Mouse (Mus musculus): Measurements from ENCODE around the gene Cyp4a10. TPM values are rescaled to one million over a fixed set of nuclear protein-coding genes. Genes with fewer than 3 reads are reported as not detected.
"Not testable (repeated sequence)": the region's sequence is repeated elsewhere in the genome, so short reads cannot be mapped to it uniquely, and the experiment has no call there.

The Cyp4a10 gene
- polyA plus RNA-seq, 1 experiment from 2014 or later = not detected

DNA sequence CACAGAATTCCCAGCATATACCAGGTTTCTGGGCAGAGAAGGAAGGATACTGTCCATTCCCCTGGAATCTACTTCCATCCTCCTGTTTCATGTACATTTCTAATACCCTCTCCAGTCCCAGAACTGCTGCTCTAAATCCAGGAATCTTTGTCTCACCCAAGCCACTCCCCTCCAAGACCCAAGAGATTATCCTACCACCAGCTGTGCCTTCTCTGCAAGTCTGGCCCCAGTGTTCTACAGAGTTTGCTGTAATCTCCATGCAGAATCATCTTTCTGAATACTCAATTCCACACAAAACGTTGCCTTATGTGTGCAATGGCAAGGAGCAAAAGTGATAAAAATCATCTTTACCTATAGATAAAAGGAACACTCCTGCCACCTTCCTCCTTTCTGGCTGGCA, 27.0 kb downstream of the Cyp4a10 start:
- H3K9ac ChIP-seq (replicated peaks; ENCODE audit: low read depth, low read length) = no peak overlapping the region
- H3K27me3 ChIP-seq (ENCODE audit: control insufficient read depth, insufficient read depth, low read length) = no peaks in the 10 kb centered on the region
- ATAC-seq (ENCODE audit: insufficient number of reproducible peaks, insufficient read depth, low FRiP score, low read depth) = no peak
- no peaks in the 10 kb centered on the region for H3K4me1 ChIP-seq (ENCODE audit: control insufficient read depth, insufficient read depth, low read length)
- no peaks in the 10 kb centered on the region for H3K9me3 ChIP-seq (ENCODE audit: control insufficient read depth, low read depth, low read length)
- no peaks in the 10 kb centered on the region for H3K36me3 ChIP-seq (ENCODE audit: control insufficient read depth, insufficient read depth, low read length)
- H3K27ac ChIP-seq (ENCODE audit: low read length) = no peak overlapping the region
- WGBS = 33% methylated on average over 1 of the region's 1 CpGs
- no peak overlapping the region for H3K4me3 ChIP-seq (ENCODE audit: low read depth, low read length)
- no peak overlapping the region for H3K4me2 ChIP-seq (replicated peaks; ENCODE audit: low read depth, low read length)

- Histone ChIP-seq H3K9me3 (ENCODE audit: control insufficient read depth, low read depth, low read length) (no peaks in the 10 kb centered on the region), H3K4me2 (replicated peaks; ENCODE audit: low read depth, low read length) (no peak overlapping the region), H3K27me3 (ENCODE audit: control insufficient read depth, insufficient read depth, low read length) (no peaks in the 10 kb centered on the region), H3K36me3 (ENCODE audit: control insufficient read depth, insufficient read depth, low read length) (no peaks in the 10 kb centered on the region), H3K4me1 (ENCODE audit: control insufficient read depth, insufficient read depth, low read length) (no peaks in the 10 kb centered on the region), H3K4me3 (ENCODE audit: low read depth, low read length) (no peak overlapping the region), H3K9ac (replicated peaks; ENCODE audit: low read depth, low read length) (no peak overlapping the region), H3K27ac (ENCODE audit: low read length) (no peak overlapping the region)
- no peak for ATAC-seq (ENCODE audit: insufficient number of reproducible peaks, insufficient read depth, low FRiP score, low read depth)
- 67% methylated on average over 2 of the region's 2 CpGs for WGBS
These were observed 28.2 kb downstream of the Cyp4a10 start for GRCm38 (mm10) chr4:115546141-115546828.

GRCm38 (mm10) chr4:115552726-115553125, 34.7 kb downstream of the Cyp4a10 start:
- no peaks in the 10 kb centered on the region for H3K4me1 ChIP-seq (ENCODE audit: control insufficient read depth, insufficient read depth, low read length)
- no peak overlapping the region for H3K9ac ChIP-seq (replicated peaks; ENCODE audit: low read depth, low read length)
- no peak overlapping the region for H3K27ac ChIP-seq (ENCODE audit: low read length)
- H3K4me3 ChIP-seq (ENCODE audit: low read depth, low read length) = no peak overlapping the region
- no peaks in the 10 kb centered on the region for H3K36me3 ChIP-seq (ENCODE audit: control insufficient read depth, insufficient read depth, low read length)
- no peak for ATAC-seq (ENCODE audit: insufficient number of reproducible peaks, insufficient read depth, low FRiP score, low read depth)
- no peaks in the 10 kb centered on the region for H3K9me3 ChIP-seq (ENCODE audit: control insufficient read depth, low read depth, low read length)
- H3K27me3 ChIP-seq (ENCODE audit: control insufficient read depth, insufficient read depth, low read length) = no peaks in the 10 kb centered on the region
- 82% methylated on average over 3 of the region's 3 CpGs for WGBS
- no peak overlapping the region for H3K4me2 ChIP-seq (replicated peaks; ENCODE audit: low read depth, low read length)

GRCm38 (mm10) chr4:115555513-115555912, 37.4 kb downstream of the Cyp4a10 start:
- no peaks in the 10 kb centered on the region for H3K36me3 ChIP-seq (ENCODE audit: control insufficient read depth, insufficient read depth, low read length)
- H3K4me1 ChIP-seq (ENCODE audit: control insufficient read depth, insufficient read depth, low read length) = no peaks in the 10 kb centered on the region
- H3K27ac ChIP-seq (ENCODE audit: low read length) = no peak overlapping the region
- WGBS = 57% methylated on average over 2 of the region's 2 CpGs
- no peak overlapping the region for H3K4me2 ChIP-seq (replicated peaks; ENCODE audit: low read depth, low read length)
- H3K9me3 ChIP-seq (ENCODE audit: control insufficient read depth, low read depth, low read length) = no peaks in the 10 kb centered on the region
- H3K4me3 ChIP-seq (ENCODE audit: low read depth, low read length) = no peak overlapping the region
- no peak overlapping the region for H3K9ac ChIP-seq (replicated peaks; ENCODE audit: low read depth, low read length)
- no peaks in the 10 kb centered on the region for H3K27me3 ChIP-seq (ENCODE audit: control insufficient read depth, insufficient read depth, low read length)
- no peak for ATAC-seq (ENCODE audit: insufficient number of reproducible peaks, insufficient read depth, low FRiP score, low read depth)

- no peaks in the 10 kb centered on the region for H3K9me3 ChIP-seq (ENCODE audit: control insufficient read depth, low read depth, low read length)
- ATAC-seq (ENCODE audit: insufficient number of reproducible peaks, insufficient read depth, low FRiP score, low read depth) = no peak
- H3K4me3 ChIP-seq (ENCODE audit: low read depth, low read length) = no peak overlapping the region
- H3K27me3 ChIP-seq (ENCODE audit: control insufficient read depth, insufficient read depth, low read length) = no peaks in the 10 kb centered on the region
- H3K36me3 ChIP-seq (ENCODE audit: control insufficient read depth, insufficient read depth, low read length) = no peaks in the 10 kb centered on the region
- H3K9ac ChIP-seq (replicated peaks; ENCODE audit: low read depth, low read length) = no peak overlapping the region
- no peak overlapping the region for H3K27ac ChIP-seq (ENCODE audit: low read length)
- no peak overlapping the region for H3K4me2 ChIP-seq (replicated peaks; ENCODE audit: low read depth, low read length)
- 73% methylated on average over 4 of the region's 4 CpGs for WGBS
- H3K4me1 ChIP-seq (ENCODE audit: control insufficient read depth, insufficient read depth, low read length) = no peaks in the 10 kb centered on the region
These were observed 39.9 kb downstream of the Cyp4a10 start for GRCm38 (mm10) chr4:115557861-115558561.

DNA sequence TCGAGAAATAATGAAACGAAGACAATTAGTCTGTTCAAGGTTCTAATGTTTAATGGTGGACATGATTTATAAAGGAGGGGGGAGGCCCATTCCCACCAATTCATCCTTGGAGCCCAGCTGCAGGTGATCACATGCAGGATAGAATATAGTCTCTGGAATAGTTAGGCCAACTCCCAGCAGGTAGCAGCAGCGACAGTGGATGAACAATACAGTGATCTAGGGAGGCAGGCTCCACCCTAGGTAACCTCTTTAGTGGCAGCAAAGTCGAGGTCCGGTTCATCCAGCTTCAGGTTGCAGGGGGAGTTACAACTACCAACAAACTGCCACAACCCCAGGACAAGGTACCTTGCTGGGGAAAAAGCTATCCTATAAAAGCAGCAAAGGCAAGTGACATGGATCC, 43.2 kb downstream of the Cyp4a10 start:
- not testable (repeated sequence) for H3K4me2 ChIP-seq (replicated peaks; ENCODE audit: low read depth, low read length); H3K27ac ChIP-seq (ENCODE audit: low read length); H3K9ac ChIP-seq (replicated peaks; ENCODE audit: low read depth, low read length); H3K27me3 ChIP-seq (ENCODE audit: control insufficient read depth, insufficient read depth, low read length); H3K9me3 ChIP-seq (ENCODE audit: control insufficient read depth, low read depth, low read length); ATAC-seq (ENCODE audit: insufficient number of reproducible peaks, insufficient read depth, low FRiP score, low read depth); H3K4me3 ChIP-seq (ENCODE audit: low read depth, low read length); H3K36me3 ChIP-seq (ENCODE audit: control insufficient read depth, insufficient read depth, low read length); H3K4me1 ChIP-seq (ENCODE audit: control insufficient read depth, insufficient read depth, low read length)
- WGBS = 64% methylated on average over 5 of the region's 5 CpGs

- H3K4me3 ChIP-seq (ENCODE audit: low read depth, low read length) = no peak within 1 kb of the TSS
- H3K27ac ChIP-seq (ENCODE audit: low read length) = no peak within 1 kb of the TSS
- H3K4me1 ChIP-seq (ENCODE audit: control insufficient read depth, insufficient read depth, low read length) = no peaks in the 10 kb centered on the region
- WGBS = 91% methylated on average over 3 of the region's 3 CpGs
- no peaks in the 10 kb centered on the region for H3K27me3 ChIP-seq (ENCODE audit: control insufficient read depth, insufficient read depth, low read length)
- H3K9ac ChIP-seq (replicated peaks; ENCODE audit: low read depth, low read length) = no peak within 1 kb of the TSS
- H3K4me2 ChIP-seq (replicated peaks; ENCODE audit: low read depth, low read length) = no peak within 1 kb of the TSS
- ATAC-seq (ENCODE audit: insufficient number of reproducible peaks, insufficient read depth, low FRiP score, low read depth) = no peak
- H3K36me3 ChIP-seq (ENCODE audit: control insufficient read depth, insufficient read depth, low read length) = no peaks in the 10 kb centered on the region
- H3K9me3 ChIP-seq (ENCODE audit: control insufficient read depth, low read depth, low read length) = no peaks in the 10 kb centered on the region
These were observed 45.3 kb downstream of the Cyp4a10 start, which contains the start of gene Cyp4a31 for GRCm38 (mm10) chr4:115563401-115563800. TSS of gene Cyp4a31 (plus strand) at chr4:115563649.

DNA sequence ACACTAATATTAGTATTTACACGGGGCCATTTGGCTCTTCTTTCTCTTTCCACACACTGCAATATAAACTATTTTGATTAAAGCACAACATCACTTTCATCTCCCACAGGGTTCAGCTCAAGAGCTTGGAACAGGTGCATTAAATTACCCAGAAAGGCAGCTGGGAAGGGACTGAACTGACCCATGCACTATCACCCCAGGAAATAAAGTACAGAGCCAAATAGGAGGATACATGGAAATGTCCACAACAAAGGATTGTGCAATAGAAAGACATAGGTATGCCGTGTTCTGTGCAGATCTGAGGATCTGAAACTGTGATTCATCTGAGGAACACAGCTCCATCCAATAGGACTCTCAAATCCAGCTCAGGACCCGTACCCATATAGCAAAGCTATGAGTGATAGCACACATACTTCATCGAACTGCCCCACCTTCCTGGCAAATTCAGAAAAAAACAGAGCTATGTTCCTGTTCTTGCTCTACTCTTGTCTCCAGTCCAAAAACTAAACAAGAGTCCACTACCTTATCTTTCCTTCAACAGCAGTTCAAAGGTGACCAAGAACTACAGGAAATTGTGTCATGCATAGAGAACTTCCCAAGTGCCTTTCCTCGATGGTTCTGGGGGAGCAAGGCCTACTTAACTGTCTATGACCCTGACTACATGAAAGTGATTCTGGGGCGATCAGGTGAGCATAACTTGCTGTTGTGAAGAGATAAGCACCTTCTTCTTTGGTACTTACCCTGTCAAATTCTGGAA, 46.6 kb downstream of the Cyp4a10 start:
- not testable (repeated sequence) for H3K4me1 ChIP-seq (ENCODE audit: control insufficient read depth, insufficient read depth, low read length); H3K4me3 ChIP-seq (ENCODE audit: low read depth, low read length); ATAC-seq (ENCODE audit: insufficient number of reproducible peaks, insufficient read depth, low FRiP score, low read depth); H3K36me3 ChIP-seq (ENCODE audit: control insufficient read depth, insufficient read depth, low read length); H3K27ac ChIP-seq (ENCODE audit: low read length); H3K9me3 ChIP-seq (ENCODE audit: control insufficient read depth, low read depth, low read length); H3K27me3 ChIP-seq (ENCODE audit: control insufficient read depth, insufficient read depth, low read length); H3K4me2 ChIP-seq (replicated peaks; ENCODE audit: low read depth, low read length); H3K9ac ChIP-seq (replicated peaks; ENCODE audit: low read depth, low read length)
- 76% methylated on average over 6 of the region's 6 CpGs for WGBS

All from stomach, embryonic 14.5 days (tissue).